Mouse (Mus musculus) brain, adult 2 months (tissue): Measurements from ENCODE around the gene Fahd1.

Source experiments
- DNase-seq: peaks from one replicate; pipeline ENCODE4 v3.0.0; 2011; ENCODE audit warnings: low read depth, low spot score

Fahd1 gene

DNA sequence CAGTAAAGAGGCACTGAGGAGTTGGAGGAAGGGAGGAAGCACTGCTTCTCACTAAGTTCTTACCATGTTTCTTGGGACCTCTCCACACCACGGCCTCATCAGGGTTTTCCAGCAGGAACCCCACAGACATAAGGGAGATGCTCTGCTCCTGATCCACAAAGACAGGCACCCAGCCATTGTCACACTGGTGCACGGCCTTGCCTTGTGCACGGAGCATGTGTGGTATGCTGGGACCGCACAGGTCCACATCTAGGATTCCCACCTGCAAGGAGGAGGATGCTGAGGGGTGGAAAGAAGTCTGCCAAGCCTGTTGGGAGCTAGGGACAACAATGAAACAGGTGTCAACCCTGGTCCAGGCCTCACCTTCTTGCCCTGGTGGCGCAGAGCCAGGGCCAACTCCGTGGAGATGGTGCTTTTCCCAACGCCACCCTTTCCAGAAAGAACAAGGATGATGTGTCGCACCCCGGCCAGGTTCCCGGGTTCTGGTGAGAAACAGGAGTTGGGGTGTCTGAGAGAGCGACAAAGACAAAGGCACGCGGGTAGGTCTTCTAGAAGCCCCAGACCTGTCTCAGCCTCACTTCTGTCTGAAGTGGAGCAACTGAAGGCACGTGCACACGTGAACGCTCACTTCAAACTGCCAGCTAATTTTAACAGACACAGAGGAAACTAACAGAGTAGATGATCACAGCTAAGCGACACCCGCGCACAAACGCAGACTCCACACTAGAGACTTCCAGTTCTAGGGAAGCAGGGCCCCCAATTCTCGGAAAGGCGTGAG is 35.4 kb upstream of the Fahd1 start:
- DNase-seq = no peak

DNA sequence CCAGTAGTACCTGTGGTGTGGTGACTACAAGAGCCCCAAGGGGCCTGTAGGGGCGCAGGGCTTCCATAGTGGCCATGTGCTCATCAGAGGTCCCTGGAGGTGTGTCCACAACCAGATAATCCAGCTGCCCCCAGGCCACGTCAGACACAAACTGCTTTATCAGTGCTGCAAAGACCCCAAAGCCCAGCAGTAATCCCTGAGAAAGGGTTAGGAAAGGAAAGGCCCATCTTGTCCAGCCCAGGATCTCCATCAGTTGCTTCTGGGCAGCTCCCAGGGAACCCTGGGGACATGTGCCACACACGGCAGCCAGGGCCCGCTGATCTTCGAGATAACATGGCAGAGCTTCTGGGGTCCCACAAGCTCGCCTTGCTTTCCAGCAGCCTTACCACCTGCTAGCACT is 34.2 kb upstream of the Fahd1 start:
- no peak for DNase-seq

- no peak for DNase-seq
Observed at GRCm38 (mm10) chr17:24881738-24882440, 31.7 kb upstream of the Fahd1 start.

GRCm38 (mm10) chr17:24878531-24878930 is 28.4 kb upstream of the Fahd1 start:
- DNase-seq = no peak

DNA sequence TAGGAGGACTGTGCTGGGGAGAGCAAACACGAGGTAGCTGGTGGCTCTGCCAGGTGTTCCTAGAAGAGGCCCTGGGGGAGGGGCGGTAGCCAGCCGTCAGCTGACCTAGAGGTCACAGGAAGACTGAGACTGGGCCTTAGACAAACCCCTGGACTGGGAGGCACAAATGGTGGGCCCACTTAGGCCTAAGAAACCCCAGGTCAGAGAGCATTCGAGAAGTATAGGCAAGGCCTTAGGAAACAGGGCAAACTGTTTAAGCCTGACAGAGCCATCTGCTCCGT is 27.9 kb upstream of the Fahd1 start:
- DNase-seq = no peak

DNA sequence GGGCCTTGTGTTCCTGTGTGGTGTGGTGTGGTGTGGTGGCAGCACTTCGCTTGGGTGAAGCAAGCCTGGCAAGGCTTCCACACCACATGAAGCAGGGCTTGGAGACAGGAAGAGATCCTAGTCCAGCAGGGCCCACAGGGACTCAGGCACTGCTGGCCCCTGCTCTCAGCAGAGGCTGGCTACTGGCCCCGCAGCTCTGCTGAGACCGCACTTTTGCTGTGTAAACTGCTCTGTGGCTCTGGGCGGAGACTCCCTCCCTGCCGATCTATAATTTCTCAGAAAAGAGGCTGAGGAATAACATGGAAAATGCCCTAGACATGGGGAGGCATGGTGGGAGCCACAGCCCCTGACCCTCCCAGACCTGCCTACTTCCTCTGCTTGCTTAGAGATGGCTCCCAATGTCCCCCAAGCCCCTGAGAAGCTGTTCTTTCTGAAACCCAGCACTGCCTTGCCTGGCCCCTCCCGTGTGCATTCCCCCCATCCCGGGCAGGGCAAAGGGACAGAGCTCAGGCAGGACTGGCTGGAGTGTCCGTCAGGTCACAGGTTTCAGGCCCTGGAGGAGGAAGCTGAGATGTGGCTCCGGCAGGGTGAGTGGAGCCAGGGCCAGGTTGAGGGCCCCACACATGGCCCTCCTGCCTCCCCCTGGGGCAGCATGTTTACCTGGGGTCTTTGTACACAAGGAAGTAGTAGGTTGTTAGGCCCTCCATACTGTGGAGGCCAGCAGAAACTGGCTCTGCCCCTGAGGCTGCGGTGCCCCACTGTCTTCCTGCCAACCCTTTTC is 27.4 kb upstream of the Fahd1 start:
- no peak for DNase-seq

DNA sequence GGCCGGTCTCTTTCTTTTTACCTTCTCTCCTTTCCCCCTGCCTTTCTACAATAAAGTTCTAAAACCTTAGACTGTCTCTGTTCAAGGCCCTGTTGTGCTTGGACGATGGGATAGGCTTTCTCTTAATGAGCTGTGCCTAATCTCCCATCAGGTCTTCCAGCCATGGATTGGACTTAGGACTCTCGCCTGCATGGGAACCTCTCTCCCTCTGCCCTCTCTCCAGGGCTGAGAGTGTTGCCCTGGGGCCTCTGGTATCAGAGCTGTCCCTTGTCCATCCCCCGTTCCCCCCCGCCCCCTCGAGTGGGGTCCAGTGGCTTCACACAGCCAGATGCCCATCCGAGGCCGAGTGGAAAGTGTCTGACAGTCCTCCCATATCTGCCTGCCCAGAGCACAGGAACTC is 24.8 kb upstream of the Fahd1 start:
- no peak for DNase-seq

- DNase-seq = no peak
Observed at GRCm38 (mm10) chr17:24874405-24874745, 24.2 kb upstream of the Fahd1 start.

DNA sequence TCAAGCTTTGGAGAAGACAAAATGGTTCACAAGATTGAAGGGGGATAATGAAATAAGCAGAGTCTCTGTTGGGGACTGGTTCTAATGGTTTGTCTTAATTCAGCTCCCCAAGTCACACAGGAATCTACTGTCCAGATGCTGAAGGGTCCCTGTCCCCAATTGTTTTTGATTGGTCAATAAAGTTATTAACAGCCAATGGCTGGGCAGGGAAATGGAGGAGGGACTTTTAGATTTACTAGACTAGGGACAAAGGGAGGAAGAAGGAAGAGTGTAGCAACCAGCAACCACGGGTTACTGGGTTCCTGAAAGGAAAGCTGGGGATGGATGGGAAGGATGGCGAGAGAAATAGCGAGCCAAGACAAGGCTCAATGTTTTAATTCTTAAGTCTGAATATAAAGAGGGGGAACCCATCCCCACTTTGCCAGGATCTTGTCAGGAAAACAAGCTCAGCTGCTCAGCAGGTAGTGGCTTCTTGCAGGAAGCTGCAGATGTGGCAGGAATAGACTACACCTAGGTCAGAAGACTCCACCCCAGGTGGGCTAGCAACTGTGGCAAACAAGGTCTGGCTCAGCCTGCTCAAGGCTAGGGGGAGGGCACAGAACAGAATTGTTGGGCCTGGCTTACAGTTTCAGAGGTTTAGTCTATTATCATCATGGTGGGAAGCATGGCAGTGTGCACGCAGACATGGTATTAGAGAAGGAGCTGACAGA is 23.7 kb upstream of the Fahd1 start:
- no peak for DNase-seq

GRCm38 (mm10) chr17:24867914-24868313 is 17.8 kb upstream of the Fahd1 start:
- peak; percentile 81 for DNase-seq

- DNase-seq = peak; percentile 89
Observed at GRCm38 (mm10) chr17:24865776-24866175, 15.6 kb upstream of the Fahd1 start, which contains the start of gene Igfals. TSS of gene Igfals (plus strand) at chr17:24865997.

- DNase-seq = no peak
Observed at GRCm38 (mm10) chr17:24861785-24862184, 11.6 kb upstream of the Fahd1 start.

DNA sequence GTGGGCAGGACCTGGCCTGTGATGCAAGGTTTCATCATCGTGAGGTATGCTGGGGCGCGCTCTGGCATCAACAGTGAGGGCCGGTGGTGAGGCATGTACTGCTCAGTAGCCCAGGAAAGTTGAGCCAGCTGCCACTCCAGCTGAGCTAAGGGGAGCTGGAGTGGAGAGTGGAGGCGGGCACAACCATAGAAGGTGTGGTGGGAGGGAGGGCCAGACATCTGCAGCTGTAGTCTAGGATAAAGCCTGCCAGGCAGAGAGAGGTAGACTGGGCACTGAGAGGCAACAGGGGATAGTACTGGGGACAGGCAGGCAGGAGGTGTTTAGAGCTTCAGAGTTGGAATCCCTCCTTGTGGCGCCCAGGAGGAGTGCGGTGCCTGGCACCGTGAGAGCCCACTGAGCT is 9.9 kb upstream of the Fahd1 start:
- no peak for DNase-seq

DNA sequence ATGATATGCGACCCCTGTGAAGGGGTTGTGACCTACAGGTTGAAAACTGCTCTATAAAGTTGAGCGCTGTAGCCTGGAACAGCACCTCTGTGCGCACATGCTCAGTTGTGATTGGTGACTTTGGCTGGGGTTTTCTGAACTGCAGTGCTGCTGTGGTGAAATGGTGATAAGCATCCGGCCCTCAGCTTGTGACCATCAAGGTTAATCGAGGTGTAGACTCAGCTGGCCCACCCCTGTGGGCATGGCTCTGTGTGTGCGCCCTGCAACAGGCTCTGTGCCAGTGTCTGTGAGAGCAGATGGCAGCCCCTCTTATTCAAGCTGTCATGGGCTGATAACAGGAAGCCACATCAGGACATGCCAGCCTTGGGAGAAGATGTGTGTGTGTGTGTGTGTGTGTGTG is 8.8 kb upstream of the Fahd1 start:
- DNase-seq = peak; percentile 38

DNA sequence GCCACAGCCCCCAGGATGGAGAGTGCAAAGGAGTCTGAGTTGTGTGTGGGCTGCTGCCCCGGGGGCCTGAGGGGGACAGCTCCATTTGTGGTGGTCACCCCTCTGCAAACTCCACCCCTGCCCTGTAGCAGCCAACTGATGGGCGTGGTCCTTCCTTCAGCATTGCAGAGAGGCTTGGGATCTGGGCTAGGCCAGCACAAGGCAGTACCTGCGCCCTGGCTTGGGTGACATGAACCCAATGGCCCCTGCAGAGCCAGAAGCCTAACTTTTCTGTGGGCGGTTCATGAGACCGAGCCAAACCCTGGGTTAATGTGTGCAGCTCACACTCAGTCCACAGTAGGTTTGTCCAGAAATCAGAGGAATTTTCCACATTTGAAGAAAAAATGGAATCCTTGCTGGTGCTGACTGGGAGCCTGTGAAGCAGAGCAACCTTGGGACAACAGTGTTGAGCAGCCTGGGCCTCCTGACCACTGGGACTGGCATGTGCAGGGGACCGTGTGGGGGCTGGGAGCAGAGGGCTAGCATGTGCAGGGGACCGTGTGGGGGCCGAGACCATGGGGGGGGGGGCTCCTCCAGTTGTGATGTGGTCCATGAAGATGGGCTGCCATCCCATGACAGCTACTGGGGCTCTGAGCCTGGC is 7.8 kb upstream of the Fahd1 start:
- DNase-seq = no peak

DNA sequence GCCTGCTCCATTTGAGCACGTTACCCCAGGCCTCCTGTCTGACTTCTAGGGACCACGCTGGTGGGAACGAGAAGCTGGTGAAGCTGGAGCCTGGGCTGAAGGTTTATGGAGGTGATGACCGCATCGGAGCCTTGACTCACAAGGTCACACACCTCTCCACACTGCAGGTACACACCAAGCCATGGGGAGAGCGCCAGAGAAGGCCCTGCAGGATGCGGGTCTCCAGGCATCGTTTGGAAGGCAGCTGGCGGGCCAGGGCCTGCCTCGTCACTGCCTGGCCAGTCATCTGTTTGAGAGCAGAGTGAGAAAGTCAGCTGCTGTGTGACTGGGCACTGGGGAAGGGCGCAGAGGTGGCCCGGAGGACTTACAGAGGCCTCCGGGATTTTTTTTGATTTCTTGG is 6.4 kb upstream of the Fahd1 start:
- DNase-seq = no peak

DNA sequence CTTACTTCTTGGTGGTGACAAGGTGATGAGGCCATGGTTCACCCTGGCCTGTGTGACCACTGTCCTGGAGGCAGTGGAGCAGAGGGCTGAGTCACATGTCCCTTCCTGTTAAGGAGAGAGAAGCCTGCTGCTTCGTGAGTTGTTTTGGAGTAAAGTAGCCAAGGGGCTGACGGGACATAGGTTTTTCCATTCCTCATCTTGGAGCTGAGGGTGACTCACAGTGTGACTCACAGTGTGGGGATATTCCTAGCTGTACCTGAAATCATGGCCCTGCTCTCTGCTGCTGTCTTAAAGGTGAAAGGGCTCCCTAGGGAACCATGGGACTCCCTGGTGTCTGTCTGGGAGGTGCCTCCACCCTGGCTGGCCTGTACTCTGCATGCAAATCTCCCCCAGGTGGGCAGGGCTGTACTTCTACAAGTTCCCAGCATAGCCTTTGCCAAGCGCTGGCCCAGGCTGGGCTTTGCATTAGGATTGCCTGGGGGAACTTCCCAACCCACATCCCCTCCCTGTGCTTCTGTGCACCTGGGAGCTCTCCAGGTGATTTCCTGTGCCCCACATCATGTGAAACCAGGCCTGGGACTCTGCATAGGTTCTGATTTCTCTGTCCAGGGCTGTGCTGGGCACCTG is 5.8 kb upstream of the Fahd1 start:
- peak; percentile 73 for DNase-seq

GRCm38 (mm10) chr17:24851381-24852125 is 1.4 kb upstream of the Fahd1 start:
- DNase-seq = no peak

- DNase-seq = no peak
Observed at GRCm38 (mm10) chr17:24850773-24851127, 586 bp upstream of the Fahd1 start.

DNA sequence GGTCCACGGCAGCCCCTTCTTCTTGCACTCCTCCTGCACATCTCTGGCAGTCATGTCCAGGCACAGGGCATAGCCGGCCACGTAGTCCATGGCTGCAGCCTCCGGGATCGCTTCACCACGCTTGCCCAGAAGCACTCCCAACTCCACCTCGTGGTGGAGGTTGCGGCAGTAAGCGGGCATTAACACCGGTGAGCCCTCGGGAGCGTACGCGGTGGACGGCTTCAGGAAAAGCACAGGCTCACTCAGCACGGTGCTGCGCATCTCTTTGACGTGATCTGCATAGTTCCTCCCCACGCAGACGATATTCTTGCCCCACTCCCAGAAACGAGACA is 465 bp downstream of the Fahd1 start:
- DNase-seq = no peak

GRCm38 (mm10) chr17:24848600-24849031 is 1.5 kb downstream of the Fahd1 start:
- DNase-seq = no peak
